Mouse (Mus musculus) stomach, postnatal 0 days (tissue): Measurements from ENCODE around the gene Tbcb. TPM values are rescaled to one million over a fixed set of nuclear protein-coding genes. Genes with fewer than 3 reads are reported as not detected.

Experiments used
- ATAC-seq: fragments of 200-750 bp; cut with Nextera tagmentation; 2 replicates; pipeline ENCODE4 v1.8.0; 2017; ENCODE audit not compliant: low FRiP score, low TSS enrichment
- DNase-seq: peaks from one replicate; pipeline ENCODE4 v3.0.0-alpha.2; 2016; ENCODE audit warnings: low spot score
- H3K27ac ChIP-seq: fragments of 300-500 bp; sonication (generic); replicated peaks from 2 replicates; pipeline ENCODE4 v1.5.1; 2014; ENCODE audit warnings: mild to moderate bottlenecking, control low read depth
- H3K27me3 ChIP-seq: fragments of 300-500 bp; sonication (generic); 2 replicates; pipeline ENCODE4 v1.6.1; 2014; ENCODE audit warnings: low read length; ENCODE audit not compliant: control insufficient read depth, insufficient read depth
- H3K36me3 ChIP-seq: fragments of 300-500 bp; sonication (generic); 2 replicates; pipeline ENCODE4 v1.6.1; 2014; ENCODE audit warnings: low read length, mixed read lengths; ENCODE audit not compliant: control insufficient read depth, insufficient read depth
- H3K4me1 ChIP-seq: fragments of 300-500 bp; sonication (generic); replicated peaks from 2 replicates; pipeline ENCODE4 v1.6.1; 2014; ENCODE audit warnings: antibody characterized with exemption; ENCODE audit not compliant: control insufficient read depth, insufficient read depth
- H3K4me2 ChIP-seq: fragments of 300-500 bp; sonication (generic); replicated peaks from 2 replicates; pipeline ENCODE4 v1.6.1; 2014; ENCODE audit warnings: low read depth, mild to moderate bottlenecking, control low read depth, moderate library complexity
- H3K4me3 ChIP-seq: fragments of 300-500 bp; sonication (generic); 2 replicates; pipeline ENCODE4 v1.5.1; 2014; ENCODE audit warnings: low read depth, low read length, control low read depth
- H3K9ac ChIP-seq: fragments of 300-500 bp; sonication (generic); 2 replicates; pipeline ENCODE4 v1.6.1; 2014; ENCODE audit warnings: mild to moderate bottlenecking, low read length, control low read depth, mixed read lengths
- H3K9me3 ChIP-seq: fragments of 300-500 bp; sonication (generic); 2 replicates; pipeline ENCODE4 v1.6.1; 2016; ENCODE audit warnings: low read length; ENCODE audit not compliant: control insufficient read depth
- CTCF ChIP-seq: IDR thresholded peaks from 2 replicates; pipeline ENCODE4 v1.5.1; 2016; ENCODE audit warnings: antibody characterized with exemption, low read depth, mild to moderate bottlenecking, moderate library complexity
- EP300 ChIP-seq: optimal IDR thresholded peaks from 2 replicates; pipeline ENCODE3; 2016; ENCODE audit warnings: antibody characterized with exemption
- WGBS: fragments of 180-500 bp; shearing (Covaris S2); extraction: QIAGEN DNeasy Blood & Tissue Kit; methylation state at CpG from one replicate; pipeline ENCODE4 v1.1.7; 2014; 5-methylcytosine and 5-hydroxymethylcytosine counted together
- polyA plus RNA-seq: library from polyadenylated mRNA; unstranded; fragments of >200 nt; fragmentation: Nextera tagmentation; extraction: Ambion mirVana; gene quantifications from 2 replicates; pipeline ENCODE4 v1.2.1, GENCODE M21; 2015

The Tbcb gene
- polyA plus RNA-seq, 1 experiment from 2014 or later: 149 TPM

GRCm38 (mm10) chr7:30278911-30279310 is 46.8 kb upstream of the Tbcb start:
- Histone ChIP-seq H3K27ac (no peak overlapping the region), H3K4me1 (no peaks in the 10 kb centered on the region), H3K9ac (no peak overlapping the region), H3K9me3 (no peaks in the 10 kb centered on the region), H3K4me2 (no peak overlapping the region), H3K36me3 (no peaks in the 10 kb centered on the region), H3K27me3 (no peaks in the 10 kb centered on the region), H3K4me3 (no peak overlapping the region)
- DNase-seq (no peak), ATAC-seq (no peak)
- no peak for TF ChIP-seq EP300
- TF ChIP-seq CTCF: no peak
- 32% methylated on average over 2 of the region's 2 CpGs for WGBS

GRCm38 (mm10) chr7:30274383-30274782 is 42.3 kb upstream of the Tbcb start:
- no peak overlapping the region for H3K27ac ChIP-seq
- H3K4me3 ChIP-seq: no peak overlapping the region
- TF ChIP-seq EP300: no peak
- TF ChIP-seq CTCF: no peak
- H3K9me3 ChIP-seq: no peaks in the 10 kb centered on the region
- no peak overlapping the region for H3K9ac ChIP-seq
- no peak overlapping the region for H3K4me2 ChIP-seq
- no peaks in the 10 kb centered on the region for H3K36me3 ChIP-seq
- ATAC-seq: no peak
- 41% methylated on average over 6 of the region's 6 CpGs for WGBS
- DNase-seq: no peak
- no peaks in the 10 kb centered on the region for H3K4me1 ChIP-seq
- no peaks in the 10 kb centered on the region for H3K27me3 ChIP-seq

DNA sequence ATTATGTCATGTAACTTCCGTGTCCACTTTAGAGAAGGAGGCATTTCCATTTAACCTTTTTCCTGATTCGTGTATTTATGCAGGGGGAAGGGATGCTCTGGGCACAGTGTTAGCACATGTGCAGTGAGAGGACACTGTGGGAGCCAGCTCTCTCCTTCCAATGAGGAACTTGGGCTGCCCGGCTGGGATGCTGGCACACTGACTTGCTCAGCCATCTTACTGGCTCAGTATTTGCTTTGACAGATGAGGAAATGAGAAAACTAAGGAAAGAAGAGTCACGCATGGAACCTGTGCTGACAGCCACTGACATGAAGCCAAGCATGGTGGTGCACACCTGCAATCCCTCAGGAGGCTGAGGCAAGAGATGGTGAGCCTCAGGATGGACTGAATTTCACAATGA is 37.6 kb upstream of the Tbcb start:
- Histone ChIP-seq H3K4me1 (no peaks in the 10 kb centered on the region), H3K9ac (no peak overlapping the region), H3K27me3 (no peaks in the 10 kb centered on the region), H3K4me3 (no peak overlapping the region), H3K4me2 (no peak overlapping the region), H3K9me3 (no peaks in the 10 kb centered on the region), H3K27ac (no peak overlapping the region), H3K36me3 (no peaks in the 10 kb centered on the region)
- ATAC-seq: no peak
- no peak for TF ChIP-seq CTCF
- TF ChIP-seq EP300: no peak
- no peak for DNase-seq
- WGBS: 79% methylated on average over 4 of the region's 4 CpGs

DNA sequence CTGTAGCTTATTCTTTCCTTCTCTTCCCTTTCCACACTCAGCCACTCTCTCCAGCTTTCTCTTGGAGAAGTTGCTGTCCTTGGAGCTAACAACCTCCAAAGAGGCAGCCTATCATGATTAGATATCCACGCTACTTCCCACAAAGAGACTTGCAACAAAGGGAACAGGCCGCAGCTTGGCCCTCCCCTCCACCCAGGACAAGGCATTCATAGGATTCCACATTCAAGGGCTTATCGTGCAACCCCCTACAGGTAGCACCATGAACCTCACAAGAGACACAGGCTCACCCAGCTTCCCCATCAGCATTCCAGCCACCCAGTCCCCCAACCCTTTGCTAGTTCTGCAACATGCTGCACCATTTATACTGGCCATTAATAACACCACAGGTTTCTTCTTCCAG is 34.7 kb upstream of the Tbcb start:
- ATAC-seq (no peak), DNase-seq (no peak)
- no peaks in the 10 kb centered on the region for H3K36me3 ChIP-seq
- no peak overlapping the region for H3K9ac ChIP-seq
- no peaks in the 10 kb centered on the region for H3K9me3 ChIP-seq
- no peaks in the 10 kb centered on the region for H3K4me1 ChIP-seq
- no peaks in the 10 kb centered on the region for H3K27me3 ChIP-seq
- no peak overlapping the region for H3K4me2 ChIP-seq
- H3K4me3 ChIP-seq: no peak overlapping the region
- WGBS: 79% methylated on average over 3 of the region's 3 CpGs
- TF ChIP-seq CTCF (no peak), EP300 (no peak)
- H3K27ac ChIP-seq: no peak overlapping the region

DNA sequence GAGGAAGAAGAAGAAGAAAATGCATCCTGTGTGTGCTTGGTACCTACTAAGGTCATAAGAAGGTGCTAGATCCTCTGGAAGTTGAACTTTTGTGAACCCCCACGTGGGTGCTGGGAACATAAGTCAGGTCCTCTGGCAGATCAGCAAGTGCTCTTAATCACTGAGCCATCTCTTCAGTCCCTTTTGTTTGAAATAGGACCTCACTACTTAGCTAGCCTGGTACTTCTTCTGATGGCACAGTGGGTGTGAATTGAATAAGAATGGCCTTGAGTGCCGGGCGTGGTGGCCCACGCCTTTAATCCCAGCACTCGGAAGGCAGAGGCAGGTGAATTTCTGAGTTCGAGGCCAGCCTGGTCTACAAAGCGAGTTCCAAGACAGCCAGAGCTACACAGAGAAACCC is 33.9 kb upstream of the Tbcb start:
- no peak overlapping the region for H3K4me3 ChIP-seq
- WGBS: 88% methylated on average over 7 of the region's 7 CpGs
- no peaks in the 10 kb centered on the region for H3K27me3 ChIP-seq
- ATAC-seq (no peak), DNase-seq (no peak)
- TF ChIP-seq EP300: no peak
- TF ChIP-seq CTCF: no peak
- no peaks in the 10 kb centered on the region for H3K36me3 ChIP-seq
- H3K27ac ChIP-seq: no peak overlapping the region
- no peaks in the 10 kb centered on the region for H3K9me3 ChIP-seq
- no peaks in the 10 kb centered on the region for H3K4me1 ChIP-seq
- H3K4me2 ChIP-seq: no peak overlapping the region
- H3K9ac ChIP-seq: no peak overlapping the region

GRCm38 (mm10) chr7:30265531-30265930 is 33.5 kb upstream of the Tbcb start:
- DNase-seq (no peak), ATAC-seq (no peak)
- H3K27ac ChIP-seq: no peak overlapping the region
- H3K36me3 ChIP-seq: no peaks in the 10 kb centered on the region
- no peaks in the 10 kb centered on the region for H3K27me3 ChIP-seq
- H3K9me3 ChIP-seq: no peaks in the 10 kb centered on the region
- H3K4me1 ChIP-seq: no peaks in the 10 kb centered on the region
- H3K4me3 ChIP-seq: no peak overlapping the region
- TF ChIP-seq CTCF (no peak), EP300 (no peak)
- no peak overlapping the region for H3K4me2 ChIP-seq
- H3K9ac ChIP-seq: no peak overlapping the region
- WGBS: 97% methylated on average over 5 of the region's 5 CpGs
